Mouse (Mus musculus) v-Abl transformed pro-B cells (cell line): ENCODE results near the gene Rin3.

Experiments used
- in situ Hi-C, 2 experiments: fragments of 400-800 bp; cut with MboI; formaldehyde crosslinking; loops; one replicate each; pipeline ENCODE4 v1.15.1; 2025; ENCODE audit not compliant: unreplicated experiment in 2 of 2

Gene Rin3

DNA sequence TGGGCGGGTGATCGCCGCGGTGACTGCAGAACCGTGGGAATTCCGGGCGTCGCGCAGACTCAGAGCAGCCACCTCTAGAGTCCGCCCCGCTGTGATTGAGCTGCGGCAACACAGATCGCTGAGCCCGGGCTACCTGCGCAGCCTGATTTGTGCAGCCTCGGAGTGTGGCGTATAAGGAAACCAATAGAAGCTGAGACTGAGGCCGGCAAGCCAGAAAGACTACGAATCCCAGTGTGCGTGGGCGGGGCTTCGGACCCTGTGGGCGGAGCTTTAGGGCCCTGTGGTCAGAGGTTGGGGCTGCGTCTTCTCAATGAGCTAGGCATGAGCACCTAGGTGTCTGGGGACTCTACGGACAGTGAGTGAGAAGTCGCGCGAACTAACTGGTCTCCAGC, 156.8 kb downstream of the Rin3 start, which contains the start of gene Lgmn:
TSS of gene Lgmn (minus strand) at position 182 of the 392 bp plus-strand sequence.
- in situ Hi-C loops: loop anchor here in 1 of 2 experiments (25.0 kb wide), 1 partner anchor 898 kb away; no protein-coding TSS in a partner anchor
